Mouse (Mus musculus) forebrain, embryonic 12.5 days (tissue): ENCODE data around the gene Nos1ap. TPM values are rescaled to one million over a fixed set of nuclear protein-coding genes. Genes with fewer than 3 reads are reported as not detected.

Source experiments
- ATAC-seq: fragments of 200-750 bp; cut with Nextera tagmentation; 2 replicates; pipeline ENCODE4 v1.8.0; 2017; ENCODE audit warnings: moderate TSS enrichment; ENCODE audit not compliant: low FRiP score
- H3K27ac ChIP-seq: fragments of 300-500 bp; sonication (generic); 2 replicates; pipeline ENCODE4 v1.5.1; 2016; ENCODE audit warnings: mild to moderate bottlenecking
- H3K27me3 ChIP-seq: fragments of 300-500 bp; sonication (generic); 2 replicates; pipeline ENCODE4 v1.6.1; 2016; ENCODE audit warnings: mild to moderate bottlenecking
- H3K36me3 ChIP-seq: fragments of 300-500 bp; sonication (generic); replicated peaks from 2 replicates; pipeline ENCODE4 v1.6.1; 2016; ENCODE audit warnings: mild to moderate bottlenecking
- H3K4me1 ChIP-seq: fragments of 300-500 bp; sonication (generic); 2 replicates; pipeline ENCODE4 v1.6.1; 2016
- H3K4me2 ChIP-seq: fragments of 300-500 bp; sonication (generic); 2 replicates; pipeline ENCODE4 v1.6.1; 2016; ENCODE audit warnings: mild to moderate bottlenecking, moderate library complexity
- H3K4me3 ChIP-seq: fragments of 300-500 bp; sonication (generic); replicated peaks from 2 replicates; pipeline ENCODE4 v1.5.1; 2016; ENCODE audit warnings: mild to moderate bottlenecking
- H3K9ac ChIP-seq: fragments of 300-500 bp; sonication (generic); 2 replicates; pipeline ENCODE4 v1.6.1; 2016; ENCODE audit warnings: mild to moderate bottlenecking
- H3K9me3 ChIP-seq: fragments of 300-500 bp; sonication (generic); 2 replicates; pipeline ENCODE4 v1.6.1; 2016
- WGBS: fragments of 180-500 bp; shearing (Covaris S2); methylation state at CpG from one replicate; pipeline ENCODE4 v1.1.7; 2016; 5-methylcytosine and 5-hydroxymethylcytosine counted together
- polyA plus RNA-seq: library from polyadenylated mRNA; unstranded; fragments of >200 nt; fragmentation: Nextera tagmentation; extraction: Ambion mirVana; gene quantifications from 2 replicates; pipeline ENCODE4 v1.2.1, GENCODE M21; 2016

Gene Nos1ap
- polyA plus RNA-seq, 1 experiment from 2014 or later, result 25.5 TPM

GRCm38 (mm10) chr1:170506309-170506708 is 83.4 kb downstream of the Nos1ap start:
- H3K9me3 ChIP-seq, result no peaks in the 10 kb centered on the region
- no peak overlapping the region for H3K4me3 ChIP-seq
- H3K4me2 ChIP-seq, result no peak overlapping the region
- no peak for ATAC-seq
- no peak overlapping the region for H3K27ac ChIP-seq
- peaks cover 16% of the 10 kb centered on the region for H3K4me1 ChIP-seq
- H3K9ac ChIP-seq, result no peak overlapping the region
- H3K36me3 ChIP-seq, result no peaks in the 10 kb centered on the region
- WGBS, result 77% methylated on average over 6 of the region's 6 CpGs
- H3K27me3 ChIP-seq, result no peaks in the 10 kb centered on the region

GRCm38 (mm10) chr1:170505107-170505506 is 84.6 kb downstream of the Nos1ap start:
- Histone ChIP-seq H3K4me2 (no peak overlapping the region), H3K36me3 (no peaks in the 10 kb centered on the region), H3K27me3 (no peaks in the 10 kb centered on the region), H3K4me3 (no peak overlapping the region), H3K9me3 (no peaks in the 10 kb centered on the region), H3K9ac (no peak overlapping the region), H3K4me1 (peaks cover 16% of the 10 kb centered on the region), H3K27ac (no peak overlapping the region)
- ATAC-seq, result no peak
- WGBS, result 82% methylated on average over 3 of the region's 3 CpGs

- Histone ChIP-seq H3K27ac (no peak overlapping the region), H3K27me3 (no peaks in the 10 kb centered on the region), H3K4me3 (no peak overlapping the region), H3K36me3 (no peaks in the 10 kb centered on the region), H3K4me1 (peaks cover 16% of the 10 kb centered on the region), H3K9me3 (no peaks in the 10 kb centered on the region), H3K4me2 (no peak overlapping the region), H3K9ac (no peak overlapping the region)
- ATAC-seq, result no peak
- 95% methylated on average over 4 of the region's 4 CpGs for WGBS
These were observed 85.3 kb downstream of the Nos1ap start for GRCm38 (mm10) chr1:170504378-170504777.

GRCm38 (mm10) chr1:170503277-170503739 is 86.4 kb downstream of the Nos1ap start:
- 13% methylated on average over 4 of the region's 4 CpGs for WGBS
- Histone ChIP-seq H3K9ac (no peak overlapping the region), H3K9me3 (no peaks in the 10 kb centered on the region), H3K36me3 (no peaks in the 10 kb centered on the region), H3K27ac (peak overlapping the region; percentile 51), H3K4me2 (no peak overlapping the region), H3K4me3 (no peak overlapping the region), H3K4me1 (peaks cover 16% of the 10 kb centered on the region), H3K27me3 (no peaks in the 10 kb centered on the region)
- peak; percentile 34; the same call in 1 of the 2 replicates for ATAC-seq

- Histone ChIP-seq H3K9me3 (no peaks in the 10 kb centered on the region), H3K27me3 (no peaks in the 10 kb centered on the region), H3K4me3 (no peak overlapping the region), H3K9ac (no peak overlapping the region), H3K27ac (peak overlapping the region; percentile 51), H3K36me3 (no peaks in the 10 kb centered on the region), H3K4me1 (peaks cover 16% of the 10 kb centered on the region), H3K4me2 (no peak overlapping the region)
- ATAC-seq, result peak; percentile 40; the same call in 1 of the 2 replicates
- WGBS, result 30% methylated on average over 11 of the region's 11 CpGs
These were observed 87.0 kb downstream of the Nos1ap start for GRCm38 (mm10) chr1:170502491-170503276.

GRCm38 (mm10) chr1:170501970-170502369 is 87.7 kb downstream of the Nos1ap start:
- H3K4me2 ChIP-seq, result no peak overlapping the region
- H3K9me3 ChIP-seq, result no peaks in the 10 kb centered on the region
- no peak overlapping the region for H3K4me3 ChIP-seq
- ATAC-seq, result no peak
- H3K27me3 ChIP-seq, result no peaks in the 10 kb centered on the region
- H3K27ac ChIP-seq, result no peak overlapping the region
- H3K9ac ChIP-seq, result no peak overlapping the region
- H3K36me3 ChIP-seq, result no peaks in the 10 kb centered on the region
- peaks cover 16% of the 10 kb centered on the region for H3K4me1 ChIP-seq
- WGBS, result 100% methylated on average over 1 of the region's 1 CpGs

- Histone ChIP-seq H3K27me3 (no peaks in the 10 kb centered on the region), H3K36me3 (no peaks in the 10 kb centered on the region), H3K9me3 (no peaks in the 10 kb centered on the region), H3K4me3 (no peak overlapping the region), H3K9ac (no peak overlapping the region), H3K4me1 (peaks cover 16% of the 10 kb centered on the region), H3K27ac (no peak overlapping the region), H3K4me2 (no peak overlapping the region)
- WGBS, result 88% methylated on average over 7 of the region's 7 CpGs
- no peak for ATAC-seq
These were observed 88.1 kb downstream of the Nos1ap start for GRCm38 (mm10) chr1:170501556-170501955.

- no peak overlapping the region; the same call in 1 of the 2 replicates for H3K27ac ChIP-seq
- H3K4me3 ChIP-seq, result no peak overlapping the region
- H3K27me3 ChIP-seq, result no peaks in the 10 kb centered on the region
- ATAC-seq, result no peak
- 53% methylated on average over 6 of the region's 6 CpGs for WGBS
- no peak overlapping the region for H3K9ac ChIP-seq
- peaks cover 16% of the 10 kb centered on the region for H3K4me1 ChIP-seq
- H3K4me2 ChIP-seq, result no peak overlapping the region
- H3K36me3 ChIP-seq, result no peaks in the 10 kb centered on the region
- no peaks in the 10 kb centered on the region for H3K9me3 ChIP-seq
These were observed 89.8 kb downstream of the Nos1ap start for GRCm38 (mm10) chr1:170499891-170500290.

- WGBS, result 70% methylated on average over 4 of the region's 4 CpGs
- no peaks in the 10 kb centered on the region for H3K9me3 ChIP-seq
- H3K36me3 ChIP-seq, result no peaks in the 10 kb centered on the region
- peaks cover 16% of the 10 kb centered on the region for H3K4me1 ChIP-seq
- H3K4me2 ChIP-seq, result no peak overlapping the region
- H3K27me3 ChIP-seq, result no peaks in the 10 kb centered on the region
- H3K4me3 ChIP-seq, result no peak overlapping the region
- H3K9ac ChIP-seq, result no peak overlapping the region
- H3K27ac ChIP-seq, result no peak overlapping the region
- ATAC-seq, result no peak
These were observed 90.2 kb downstream of the Nos1ap start for GRCm38 (mm10) chr1:170499466-170499865.

GRCm38 (mm10) chr1:170498645-170499044 is 91.0 kb downstream of the Nos1ap start:
- Histone ChIP-seq H3K27ac (no peak overlapping the region), H3K4me1 (peaks cover 13% of the 10 kb centered on the region), H3K9ac (no peak overlapping the region), H3K9me3 (no peaks in the 10 kb centered on the region), H3K36me3 (no peaks in the 10 kb centered on the region), H3K4me2 (no peak overlapping the region), H3K27me3 (no peaks in the 10 kb centered on the region), H3K4me3 (no peak overlapping the region)
- no peak for ATAC-seq
- WGBS, result 22% methylated on average over 4 of the region's 4 CpGs

- Histone ChIP-seq H3K4me2 (no peak overlapping the region), H3K4me1 (peaks cover 7% of the 10 kb centered on the region; the same call in 1 of the 2 replicates), H3K4me3 (no peak overlapping the region), H3K9me3 (no peaks in the 10 kb centered on the region), H3K27ac (no peak overlapping the region), H3K27me3 (no peaks in the 10 kb centered on the region), H3K9ac (no peak overlapping the region), H3K36me3 (no peaks in the 10 kb centered on the region)
- ATAC-seq, result no peak
- 95% methylated on average over 8 of the region's 8 CpGs for WGBS
These were observed 93.4 kb downstream of the Nos1ap start for GRCm38 (mm10) chr1:170496221-170496620.

GRCm38 (mm10) chr1:170495538-170496183 is 94.0 kb downstream of the Nos1ap start:
- Histone ChIP-seq H3K4me3 (no peak overlapping the region), H3K27me3 (no peaks in the 10 kb centered on the region), H3K9ac (no peak overlapping the region), H3K27ac (no peak overlapping the region), H3K9me3 (no peaks in the 10 kb centered on the region), H3K36me3 (no peaks in the 10 kb centered on the region), H3K4me1 (peaks cover 7% of the 10 kb centered on the region; the same call in 1 of the 2 replicates), H3K4me2 (no peak overlapping the region)
- ATAC-seq, result no peak
- 78% methylated on average over 13 of the region's 13 CpGs for WGBS
